Mouse (Mus musculus): ENCODE data around the gene Fgd3. TPM values are rescaled to one million over a fixed set of nuclear protein-coding genes. Genes with fewer than 3 reads are reported as not detected.
A peak's percentile ranks its signal among the peaks of the same experiment; 100 is the strongest.

The Fgd3 gene
- polyA plus RNA-seq, 1 experiment from 2014 or later = 0.74 TPM

DNA sequence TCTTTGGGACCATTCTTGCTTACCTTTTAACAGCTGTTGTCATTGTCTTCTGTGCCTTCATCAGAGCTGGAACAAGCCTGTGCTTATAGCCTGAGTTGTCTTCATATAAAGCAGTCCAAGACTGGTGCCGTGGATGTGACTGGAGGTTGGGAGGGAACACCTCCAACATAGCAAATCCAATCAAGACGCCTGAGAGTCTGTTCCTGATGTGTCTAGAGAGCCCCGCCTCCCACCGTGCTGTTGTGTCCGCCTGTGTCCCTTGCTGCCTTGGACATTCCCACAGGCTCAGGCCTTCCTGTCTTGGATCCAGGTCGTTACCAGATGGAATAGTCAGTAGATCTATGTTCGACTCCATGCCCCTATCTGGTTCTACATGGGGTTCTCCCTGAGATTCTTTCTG lies 36.0 kb upstream of the Fgd3 start:
- WGBS = 86% methylated on average over 7 of the region's 7 CpGs
- H3K9me3 ChIP-seq (ENCODE audit: control insufficient read depth, low read length) = no peaks in the 10 kb centered on the region; the same call in 1 of the 2 replicates
- no peaks in the 10 kb centered on the region for H3K27me3 ChIP-seq (ENCODE audit: control insufficient read depth, insufficient read depth, low read length)
- H3K4me3 ChIP-seq (ENCODE audit: low read depth, low read length) = no peak overlapping the region
- H3K4me1 ChIP-seq (ENCODE audit: control insufficient read depth, insufficient read depth, low read length) = peaks cover 5% of the 10 kb centered on the region; the same call in 1 of the 2 replicates
- DNase-seq (ENCODE audit: low spot score, missing footprints) (no peak), ATAC-seq (ENCODE audit: low FRiP score) (no peak)
- H3K36me3 ChIP-seq (ENCODE audit: control insufficient read depth, insufficient read depth, low read length) = no peaks in the 10 kb centered on the region
- H3K4me2 ChIP-seq = no peak overlapping the region
- H3K9ac ChIP-seq (ENCODE audit: low read length) = no peak overlapping the region
- no peak overlapping the region for H3K27ac ChIP-seq (ENCODE audit: low read depth, low read length)

DNA sequence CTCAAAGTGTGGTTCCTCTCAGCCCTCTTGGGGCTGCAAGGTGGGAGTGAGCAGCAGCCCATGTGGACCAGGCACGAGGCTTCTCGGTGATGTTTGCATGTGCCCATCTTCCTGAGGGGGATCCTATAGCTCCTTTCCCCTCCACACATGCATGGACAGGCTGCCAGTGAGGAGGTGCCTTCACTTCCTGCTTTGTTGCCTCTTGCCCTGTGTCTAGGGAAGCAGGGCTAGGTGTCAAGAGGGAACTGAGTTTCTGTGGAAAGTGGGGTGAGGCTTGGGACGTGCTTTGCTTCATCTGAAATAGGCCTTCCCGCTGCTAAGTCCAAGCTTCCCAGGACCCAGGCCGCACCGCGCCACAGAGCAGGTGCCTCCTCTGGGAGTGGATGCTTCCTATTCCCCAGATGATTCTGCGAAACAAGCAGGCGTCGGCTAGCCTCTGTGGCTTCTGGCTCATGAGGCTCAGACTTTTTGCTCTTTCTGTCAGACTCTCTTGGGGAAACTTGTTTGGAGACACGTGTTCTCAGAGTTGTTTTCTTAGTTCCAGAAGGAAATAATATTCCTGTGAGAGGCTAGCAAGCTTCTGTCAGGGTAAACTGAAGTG lies 35.5 kb upstream of the Fgd3 start:
- 87% methylated on average over 11 of the region's 11 CpGs for whole genome bisulfite sequencing
- no peak for ATAC-seq (ENCODE audit: low FRiP score)

GRCm38 (mm10) chr13:49353991-49354507 lies 33.9 kb upstream of the Fgd3 start:
- DNase-seq (ENCODE audit: low spot score, missing footprints) (no peak), ATAC-seq (ENCODE audit: low FRiP score) (0 out of 2 replicates have a peak, but pooled peaks have one; percentile 38)
- Histone ChIP-seq H3K36me3 (ENCODE audit: control insufficient read depth, insufficient read depth, low read length) (no peaks in the 10 kb centered on the region; the same call in 1 of the 2 replicates), H3K9me3 (ENCODE audit: control insufficient read depth, low read length) (no peaks in the 10 kb centered on the region; the same call in 1 of the 2 replicates), H3K27ac (ENCODE audit: low read depth, low read length) (no peak overlapping the region), H3K4me1 (ENCODE audit: control insufficient read depth, insufficient read depth, low read length) (peaks cover 5% of the 10 kb centered on the region; the same call in 1 of the 2 replicates), H3K4me3 (ENCODE audit: low read depth, low read length) (no peak overlapping the region), H3K27me3 (ENCODE audit: control insufficient read depth, insufficient read depth, low read length) (no peaks in the 10 kb centered on the region), H3K9ac (ENCODE audit: low read length) (no peak overlapping the region), H3K4me2 (no peak overlapping the region)
- 73% methylated on average over 5 of the region's 5 CpGs for WGBS

More for the DNA sequence above, 35.5 kb upstream of the Fgd3 start:
- H3K36me3 ChIP-seq (ENCODE audit: control insufficient read depth, insufficient read depth, low read length) = no peaks in the 10 kb centered on the region; the same call in 1 of the 2 replicates
- no peaks in the 10 kb centered on the region for H3K27me3 ChIP-seq (ENCODE audit: control insufficient read depth, insufficient read depth, low read length)
- no peak for DNase-seq (ENCODE audit: low spot score, missing footprints)
- no peaks in the 10 kb centered on the region; the same call in 1 of the 2 replicates for H3K9me3 ChIP-seq (ENCODE audit: control insufficient read depth, low read length)
- no peak overlapping the region for H3K4me2 ChIP-seq
- H3K27ac ChIP-seq (ENCODE audit: low read depth, low read length) = no peak overlapping the region
- peaks cover 5% of the 10 kb centered on the region; the same call in 1 of the 2 replicates for H3K4me1 ChIP-seq (ENCODE audit: control insufficient read depth, insufficient read depth, low read length)
- no peak overlapping the region for H3K9ac ChIP-seq (ENCODE audit: low read length)
- H3K4me3 ChIP-seq (ENCODE audit: low read depth, low read length) = no peak overlapping the region

DNA sequence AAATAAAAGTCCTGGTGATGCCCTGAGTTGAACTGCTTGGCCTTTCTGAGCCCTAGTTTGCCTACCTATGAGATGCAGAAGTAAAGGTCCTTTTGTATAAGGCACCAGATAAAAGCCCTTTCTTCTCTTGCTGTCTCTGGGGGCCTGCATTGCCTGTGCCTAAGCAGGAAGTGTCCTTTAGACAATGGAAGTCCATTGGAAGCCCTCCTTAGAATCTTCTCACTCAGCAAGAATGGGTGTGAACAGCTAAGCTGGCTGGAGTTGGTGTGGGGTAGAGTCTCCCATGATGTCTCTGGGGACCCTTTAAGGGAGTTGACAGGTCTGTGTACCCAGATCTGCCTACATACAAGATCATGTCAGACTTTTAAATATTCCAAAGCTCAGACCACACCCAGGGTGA lies 33.3 kb upstream of the Fgd3 start:
- Histone ChIP-seq H3K4me1 (ENCODE audit: control insufficient read depth, insufficient read depth, low read length) (peaks cover 5% of the 10 kb centered on the region; the same call in 1 of the 2 replicates), H3K9me3 (ENCODE audit: control insufficient read depth, low read length) (no peaks in the 10 kb centered on the region; the same call in 1 of the 2 replicates), H3K36me3 (ENCODE audit: control insufficient read depth, insufficient read depth, low read length) (no peaks in the 10 kb centered on the region; the same call in 1 of the 2 replicates), H3K9ac (ENCODE audit: low read length) (no peak overlapping the region), H3K4me3 (ENCODE audit: low read depth, low read length) (no peak overlapping the region), H3K4me2 (no peak overlapping the region), H3K27ac (ENCODE audit: low read depth, low read length) (no peak overlapping the region), H3K27me3 (ENCODE audit: control insufficient read depth, insufficient read depth, low read length) (no peaks in the 10 kb centered on the region)
- DNase-seq (ENCODE audit: low spot score, missing footprints) (no peak), ATAC-seq (ENCODE audit: low FRiP score) (no peak)

GRCm38 (mm10) chr13:49352581-49353159 lies 32.6 kb upstream of the Fgd3 start:
- H3K9ac ChIP-seq (ENCODE audit: low read length) = no peak overlapping the region
- WGBS = 53% methylated on average over 3 of the region's 3 CpGs
- DNase-seq (ENCODE audit: low spot score, missing footprints) = no peak

DNA sequence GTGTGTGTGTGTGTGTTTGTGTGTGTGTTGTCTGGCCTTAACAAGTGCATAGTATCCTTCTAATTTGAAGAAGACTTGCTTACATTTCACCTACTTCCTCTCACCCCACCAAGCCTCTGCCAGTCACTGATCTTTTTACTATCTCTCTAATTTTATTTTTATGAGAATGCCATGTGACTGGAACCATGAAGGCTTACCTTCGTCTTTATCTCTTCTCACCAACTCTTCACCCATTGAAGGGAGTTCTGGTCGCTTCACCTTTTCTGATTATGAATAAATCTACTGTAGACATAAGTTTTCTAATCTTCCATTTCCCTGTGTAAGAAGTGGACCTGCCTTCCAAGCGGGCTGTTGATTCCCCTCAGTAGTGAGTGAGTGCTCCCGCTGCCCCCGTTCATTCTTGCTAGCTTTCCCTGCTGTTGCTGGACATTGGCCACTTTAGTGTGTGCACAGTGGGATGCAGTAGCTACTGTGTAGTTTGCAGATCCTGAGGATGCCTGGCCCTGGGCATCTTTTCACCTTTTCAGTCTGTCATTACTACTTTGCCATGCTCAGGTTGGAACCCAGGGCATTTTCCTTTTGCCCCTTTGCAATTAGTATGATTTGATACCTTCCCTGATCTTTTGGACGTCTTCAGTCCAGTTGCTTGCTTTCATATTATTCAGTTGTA lies 29.9 kb upstream of the Fgd3 start:
- no peaks in the 10 kb centered on the region; the same call in 1 of the 2 replicates for H3K36me3 ChIP-seq (ENCODE audit: control insufficient read depth, insufficient read depth, low read length)
- no peak overlapping the region for H3K9ac ChIP-seq (ENCODE audit: low read length)
- no peak overlapping the region for H3K27ac ChIP-seq (ENCODE audit: low read depth, low read length)
- DNase-seq (ENCODE audit: low spot score, missing footprints) = peak; percentile 64
- no peaks in the 10 kb centered on the region for H3K9me3 ChIP-seq (ENCODE audit: control insufficient read depth, low read length)
- H3K4me2 ChIP-seq = no peak overlapping the region
- H3K27me3 ChIP-seq (ENCODE audit: control insufficient read depth, insufficient read depth, low read length) = no peaks in the 10 kb centered on the region
- ATAC-seq (ENCODE audit: low FRiP score) = no peak
- WGBS = 94% methylated on average over 6 of the region's 6 CpGs
- peaks cover 7% of the 10 kb centered on the region; the same call in 1 of the 2 replicates for H3K4me1 ChIP-seq (ENCODE audit: control insufficient read depth, insufficient read depth, low read length)
- no peak overlapping the region for H3K4me3 ChIP-seq (ENCODE audit: low read depth, low read length)

More at GRCm38 (mm10) chr13:49352581-49353159, 32.6 kb upstream of the Fgd3 start:
- peaks cover 5% of the 10 kb centered on the region; the same call in 1 of the 2 replicates for H3K4me1 ChIP-seq (ENCODE audit: control insufficient read depth, insufficient read depth, low read length)
- H3K9me3 ChIP-seq (ENCODE audit: control insufficient read depth, low read length) = no peaks in the 10 kb centered on the region; the same call in 1 of the 2 replicates
- no peaks in the 10 kb centered on the region for H3K27me3 ChIP-seq (ENCODE audit: control insufficient read depth, insufficient read depth, low read length)
- H3K4me2 ChIP-seq = no peak overlapping the region
- peak; percentile 78 for ATAC-seq (ENCODE audit: low FRiP score)
- H3K27ac ChIP-seq (ENCODE audit: low read depth, low read length) = no peak overlapping the region
- H3K4me3 ChIP-seq (ENCODE audit: low read depth, low read length) = no peak overlapping the region
- H3K36me3 ChIP-seq (ENCODE audit: control insufficient read depth, insufficient read depth, low read length) = no peaks in the 10 kb centered on the region; the same call in 1 of the 2 replicates

- H3K9ac ChIP-seq (ENCODE audit: low read length) = no peak overlapping the region
- H3K27ac ChIP-seq (ENCODE audit: low read depth, low read length) = no peak overlapping the region
- peaks cover 7% of the 10 kb centered on the region; the same call in 1 of the 2 replicates for H3K4me1 ChIP-seq (ENCODE audit: control insufficient read depth, insufficient read depth, low read length)
- 93% methylated on average over 4 of the region's 4 CpGs for WGBS
- no peaks in the 10 kb centered on the region; the same call in 1 of the 2 replicates for H3K36me3 ChIP-seq (ENCODE audit: control insufficient read depth, insufficient read depth, low read length)
- no peaks in the 10 kb centered on the region for H3K27me3 ChIP-seq (ENCODE audit: control insufficient read depth, insufficient read depth, low read length)
- H3K4me3 ChIP-seq (ENCODE audit: low read depth, low read length) = no peak overlapping the region
- no peak for ATAC-seq (ENCODE audit: low FRiP score)
- peak; percentile 44 for DNase-seq (ENCODE audit: low spot score, missing footprints)
- no peaks in the 10 kb centered on the region for H3K9me3 ChIP-seq (ENCODE audit: control insufficient read depth, low read length)
- no peak overlapping the region for H3K4me2 ChIP-seq
These were observed 29.2 kb upstream of the Fgd3 start for GRCm38 (mm10) chr13:49349335-49349734.

DNA sequence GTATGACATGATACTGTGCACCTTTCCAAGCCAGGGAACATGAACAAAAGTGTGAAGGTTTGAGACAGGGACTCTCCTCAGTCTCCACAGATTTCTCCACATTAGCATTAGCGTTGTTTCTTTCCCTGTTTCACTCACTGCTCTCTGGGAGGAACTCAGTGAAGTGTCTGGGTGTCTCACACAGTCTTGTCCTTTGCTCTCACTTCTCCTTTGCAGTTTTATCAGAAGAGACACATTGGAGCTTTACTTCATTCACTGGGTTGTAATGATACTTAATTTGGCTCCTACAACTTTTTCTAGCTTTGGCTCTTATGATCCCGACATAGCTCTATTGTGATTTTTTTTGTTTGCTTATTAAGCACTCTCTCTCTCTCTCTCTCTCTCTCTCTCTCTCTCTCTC lies 28.4 kb upstream of the Fgd3 start:
- no peaks in the 10 kb centered on the region; the same call in 1 of the 2 replicates for H3K36me3 ChIP-seq (ENCODE audit: control insufficient read depth, insufficient read depth, low read length)
- no peak for DNase-seq (ENCODE audit: low spot score, missing footprints)
- no peak overlapping the region for H3K9ac ChIP-seq (ENCODE audit: low read length)
- H3K4me1 ChIP-seq (ENCODE audit: control insufficient read depth, insufficient read depth, low read length) = peaks cover 6% of the 10 kb centered on the region; the same call in 1 of the 2 replicates
- H3K4me3 ChIP-seq (ENCODE audit: low read depth, low read length) = no peak overlapping the region
- no peaks in the 10 kb centered on the region for H3K9me3 ChIP-seq (ENCODE audit: control insufficient read depth, low read length)
- no peak overlapping the region for H3K27ac ChIP-seq (ENCODE audit: low read depth, low read length)
- WGBS = 92% methylated on average over 2 of the region's 2 CpGs
- H3K4me2 ChIP-seq = no peak overlapping the region
- no peak for ATAC-seq (ENCODE audit: low FRiP score)
- no peaks in the 10 kb centered on the region for H3K27me3 ChIP-seq (ENCODE audit: control insufficient read depth, insufficient read depth, low read length)
